Mouse (Mus musculus) cerebellum, adult 11 months (tissue): ENCODE results near the gene Gm7982.
"Not testable (repeated sequence)": the region's sequence is repeated elsewhere in the genome, so short reads cannot be mapped to it uniquely, and the experiment has no call there.

ENCODE experiments used
- DNase-seq: peaks from one replicate; pipeline ENCODE4 v3.0.0; 2022

Gene Gm7982

DNA sequence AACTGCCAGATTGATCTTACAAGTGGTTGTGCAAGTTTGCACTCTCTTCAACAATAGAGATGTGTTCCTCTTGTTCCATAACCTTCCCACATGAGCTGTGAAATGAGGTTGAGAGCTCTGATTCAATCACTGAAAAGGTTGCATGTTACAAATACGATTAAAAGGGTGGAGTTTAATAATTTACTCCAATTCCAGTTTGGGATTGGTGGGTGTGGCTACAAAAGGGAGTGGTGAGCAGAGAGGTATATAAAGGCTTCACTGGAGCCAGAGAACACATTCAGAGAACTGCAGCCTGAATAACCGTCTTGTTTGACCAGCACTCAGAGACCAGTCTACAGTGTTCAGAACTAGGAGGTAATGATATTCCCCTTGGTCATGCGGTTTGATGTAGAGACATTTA is at the start of gene Gm7982:
Gene Gm7982 (plus strand): TSS at position 301 of the 400 bp plus-strand sequence.
- not testable (repeated sequence) for DNase-seq

GRCm38 (mm10) chr5:95736073-95736472 is 5.7 kb upstream of the Gm7982 start, which contains the start of gene Gm7978:
Gene Gm7978 (minus strand): TSS chr5:95736173.
- DNase-seq, result not testable (repeated sequence)

DNA sequence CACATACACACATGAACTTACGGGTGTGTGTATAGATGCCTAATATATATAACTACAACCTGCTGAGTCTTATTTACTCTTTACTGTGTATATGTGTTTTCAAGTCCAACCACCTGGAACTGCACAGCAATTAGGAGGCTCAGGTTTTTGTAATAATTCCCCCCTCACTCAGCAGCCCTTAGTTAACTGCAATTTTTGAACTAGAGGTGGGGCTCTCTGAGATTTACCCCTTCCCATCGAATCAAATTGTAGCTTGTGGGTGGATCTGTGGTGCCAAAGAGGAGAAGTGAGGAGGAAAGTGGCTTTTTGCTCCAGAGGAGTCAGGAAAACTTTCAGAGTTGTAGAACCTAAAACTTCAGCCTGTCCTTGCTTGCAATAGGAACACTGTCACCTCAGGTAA is 33.9 kb downstream of the Gm7982 start, which contains the start of gene E330014E10Rik:
Gene E330014E10Rik (plus strand): TSS at position 301 of the 400 bp plus-strand sequence.
- not testable (repeated sequence) for DNase-seq
